Mouse (Mus musculus): ENCODE measurements around the gene Ak9. TPM values are rescaled to one million over a fixed set of nuclear protein-coding genes. Genes with fewer than 3 reads are reported as not detected.

The Ak9 gene
- polyA plus RNA-seq, 1 experiment from 2014 or later: 0.04 TPM

- ATAC-seq (ENCODE audit: insufficient number of reproducible peaks, insufficient read depth, low FRiP score, low TSS enrichment, low read depth): no peak
- no peak overlapping the region for H3K4me2 ChIP-seq
- WGBS: 78% methylated on average over 9 of the region's 9 CpGs
- no peak overlapping the region for H3K27ac ChIP-seq
- H3K4me1 ChIP-seq: no peaks in the 10 kb centered on the region
- H3K9me3 ChIP-seq: peaks cover 10% of the 10 kb centered on the region
- no peak overlapping the region for H3K9ac ChIP-seq
- H3K36me3 ChIP-seq: no peaks in the 10 kb centered on the region
- H3K27me3 ChIP-seq: no peaks in the 10 kb centered on the region
- H3K4me3 ChIP-seq: no peak overlapping the region
Observed at GRCm38 (mm10) chr10:41420496-41421200, 116.9 kb downstream of the Ak9 start.

GRCm38 (mm10) chr10:41423681-41424080 lies 119.9 kb downstream of the Ak9 start:
- H3K4me2 ChIP-seq: no peak overlapping the region
- 82% methylated on average over 2 of the region's 2 CpGs for WGBS

GRCm38 (mm10) chr10:41426368-41426767 lies 122.6 kb downstream of the Ak9 start:
- Histone ChIP-seq H3K4me3 (no peak overlapping the region), H3K9ac (no peak overlapping the region), H3K27me3 (no peaks in the 10 kb centered on the region), H3K27ac (no peak overlapping the region), H3K4me1 (no peaks in the 10 kb centered on the region), H3K9me3 (no peaks in the 10 kb centered on the region), H3K4me2 (no peak overlapping the region), H3K36me3 (no peaks in the 10 kb centered on the region)
- WGBS: 58% methylated on average over 6 of the region's 6 CpGs
- ATAC-seq (ENCODE audit: insufficient number of reproducible peaks, insufficient read depth, low FRiP score, low TSS enrichment, low read depth): no peak

More at GRCm38 (mm10) chr10:41423681-41424080, 119.9 kb downstream of the Ak9 start:
- no peaks in the 10 kb centered on the region for H3K9me3 ChIP-seq
- no peak for ATAC-seq (ENCODE audit: insufficient number of reproducible peaks, insufficient read depth, low FRiP score, low TSS enrichment, low read depth)
- H3K36me3 ChIP-seq: no peaks in the 10 kb centered on the region
- no peak overlapping the region for H3K27ac ChIP-seq
- H3K4me3 ChIP-seq: no peak overlapping the region
- no peak overlapping the region for H3K9ac ChIP-seq
- no peaks in the 10 kb centered on the region for H3K27me3 ChIP-seq
- H3K4me1 ChIP-seq: no peaks in the 10 kb centered on the region

- H3K9me3 ChIP-seq: no peaks in the 10 kb centered on the region
- H3K36me3 ChIP-seq: no peaks in the 10 kb centered on the region
- H3K27me3 ChIP-seq: peaks cover 7% of the 10 kb centered on the region
- no peak overlapping the region for H3K27ac ChIP-seq
- ATAC-seq (ENCODE audit: insufficient number of reproducible peaks, insufficient read depth, low FRiP score, low TSS enrichment, low read depth): no peak
- WGBS: 26% methylated on average over 4 of the region's 4 CpGs
- no peak overlapping the region for H3K4me2 ChIP-seq
- no peak overlapping the region for H3K9ac ChIP-seq
- no peak overlapping the region for H3K4me3 ChIP-seq
- no peaks in the 10 kb centered on the region for H3K4me1 ChIP-seq
Observed at GRCm38 (mm10) chr10:41434624-41435023, 130.8 kb downstream of the Ak9 start.

DNA sequence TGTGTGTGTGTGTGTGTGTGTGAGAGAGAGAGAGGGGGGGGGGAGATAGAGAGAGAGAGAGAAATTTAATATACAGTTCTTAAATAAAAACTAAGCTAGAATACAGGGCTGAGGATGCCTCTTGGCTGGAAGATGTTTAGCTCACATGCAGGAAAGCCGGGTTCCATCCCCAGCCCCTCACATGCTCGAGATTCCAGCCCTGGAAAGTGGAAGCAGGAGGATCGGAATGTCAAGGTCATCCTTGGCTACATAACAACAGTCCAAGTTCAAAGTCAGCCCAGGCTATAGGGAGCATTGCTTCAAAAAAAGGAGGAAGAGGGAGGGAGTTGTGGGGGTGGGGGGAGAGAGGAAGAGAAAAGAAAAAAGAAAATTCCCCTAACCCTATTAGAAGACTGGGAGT lies 131.4 kb downstream of the Ak9 start:
- ATAC-seq (ENCODE audit: insufficient number of reproducible peaks, insufficient read depth, low FRiP score, low TSS enrichment, low read depth): no peak
- Histone ChIP-seq H3K36me3 (no peaks in the 10 kb centered on the region), H3K27me3 (peaks cover 7% of the 10 kb centered on the region), H3K27ac (no peak overlapping the region), H3K4me2 (no peak overlapping the region), H3K9me3 (no peaks in the 10 kb centered on the region), H3K4me3 (no peak overlapping the region), H3K9ac (no peak overlapping the region), H3K4me1 (no peaks in the 10 kb centered on the region)
- WGBS: 32% methylated on average over 3 of the region's 3 CpGs

GRCm38 (mm10) chr10:41448216-41448615 lies 144.4 kb downstream of the Ak9 start:
- Histone ChIP-seq H3K9ac (no peak overlapping the region), H3K36me3 (peaks cover 16% of the 10 kb centered on the region), H3K9me3 (no peaks in the 10 kb centered on the region), H3K27ac (no peak overlapping the region), H3K27me3 (no peaks in the 10 kb centered on the region), H3K4me3 (no peak overlapping the region), H3K4me1 (peaks cover 16% of the 10 kb centered on the region), H3K4me2 (no peak overlapping the region)
- no peak for ATAC-seq (ENCODE audit: insufficient number of reproducible peaks, insufficient read depth, low FRiP score, low TSS enrichment, low read depth)
- 67% methylated on average over 1 of the region's 1 CpGs for WGBS

DNA sequence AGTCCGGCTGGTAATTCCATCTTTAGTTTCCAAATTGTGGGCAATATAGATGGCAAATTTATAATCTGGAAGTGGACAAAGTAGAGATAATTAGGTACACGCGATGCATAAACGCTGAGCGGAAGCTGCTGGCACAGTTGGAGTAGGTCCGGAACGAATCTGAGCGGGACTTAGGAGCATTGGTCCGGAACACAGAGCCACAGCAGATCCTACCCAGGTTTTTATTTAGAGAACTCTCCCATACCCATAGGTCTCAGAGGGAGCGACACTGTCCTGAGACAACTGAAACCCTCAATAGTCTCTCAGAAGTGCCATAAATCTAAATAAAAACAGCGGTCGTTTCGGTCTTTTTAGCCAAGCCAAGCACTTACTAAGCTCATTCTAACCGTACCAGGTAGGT lies 145.9 kb downstream of the Ak9 start:
- Histone ChIP-seq H3K27me3 (no peaks in the 10 kb centered on the region), H3K4me1 (peaks cover 23% of the 10 kb centered on the region), H3K9ac (peak overlapping the region; percentile 72), H3K36me3 (peaks cover 29% of the 10 kb centered on the region), H3K27ac (peak overlapping the region; percentile 85), H3K4me3 (peak overlapping the region; percentile 96), H3K9me3 (no peaks in the 10 kb centered on the region), H3K4me2 (peak overlapping the region; percentile 72)
- ATAC-seq (ENCODE audit: insufficient number of reproducible peaks, insufficient read depth, low FRiP score, low TSS enrichment, low read depth): peak; percentile 65
- WGBS: 10% methylated on average over 14 of the region's 14 CpGs

DNA sequence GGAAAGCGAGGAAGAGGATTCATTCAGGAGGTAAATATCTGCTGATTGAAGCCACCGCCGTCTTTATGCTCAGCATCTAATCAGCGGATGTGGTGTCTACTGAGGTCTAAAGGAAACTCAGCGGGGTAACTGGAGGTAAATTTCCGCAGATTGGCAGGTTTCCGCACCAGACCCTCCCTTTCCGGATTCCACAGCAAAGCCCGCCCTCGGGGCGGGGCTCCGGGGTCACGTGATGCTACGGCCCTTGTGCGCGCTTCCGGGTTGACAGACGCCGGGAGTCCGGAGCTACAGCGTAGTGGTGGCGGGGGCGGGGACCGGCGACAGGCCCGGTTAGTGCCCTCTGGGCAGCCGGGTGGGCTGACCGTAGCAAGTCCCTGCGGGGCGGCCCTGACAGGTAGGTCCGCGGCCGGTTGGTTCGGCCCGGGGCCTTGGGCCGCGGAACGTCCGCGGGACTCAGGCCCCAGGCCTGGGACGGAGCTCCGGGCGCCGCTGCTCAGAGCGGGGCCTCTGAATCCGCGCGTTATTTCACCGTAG lies 146.4 kb downstream of the Ak9 start, which contains the start of gene Zbtb24:
TSS of gene Zbtb24 (plus strand) at position 247 of the 534 bp plus-strand sequence.
- H3K4me3 ChIP-seq: peak within 1 kb of the TSS; percentile 96
- no peaks in the 10 kb centered on the region for H3K9me3 ChIP-seq
- no peaks in the 10 kb centered on the region for H3K27me3 ChIP-seq
- peak within 1 kb of the TSS; percentile 85 for H3K27ac ChIP-seq
- peak within 1 kb of the TSS; percentile 88 for H3K9ac ChIP-seq
- peak; percentile 93 for ATAC-seq (ENCODE audit: insufficient number of reproducible peaks, insufficient read depth, low FRiP score, low TSS enrichment, low read depth)
- peaks cover 23% of the 10 kb centered on the region for H3K4me1 ChIP-seq
- under 1% methylated on average over 49 of the region's 49 CpGs for WGBS
- peaks cover 34% of the 10 kb centered on the region for H3K36me3 ChIP-seq
- H3K4me2 ChIP-seq: peak within 1 kb of the TSS; percentile 72

GRCm38 (mm10) chr10:41450780-41451522 lies 147.2 kb downstream of the Ak9 start:
- Histone ChIP-seq H3K9me3 (no peaks in the 10 kb centered on the region), H3K9ac (peak overlapping the region; percentile 88), H3K4me3 (peak overlapping the region; percentile 96), H3K27ac (no peak overlapping the region), H3K36me3 (peaks cover 41% of the 10 kb centered on the region), H3K4me1 (peaks cover 23% of the 10 kb centered on the region), H3K4me2 (peak overlapping the region; percentile 72), H3K27me3 (no peaks in the 10 kb centered on the region)
- ATAC-seq (ENCODE audit: insufficient number of reproducible peaks, insufficient read depth, low FRiP score, low TSS enrichment, low read depth): no peak
- 55% methylated on average over 18 of the region's 18 CpGs for whole genome bisulfite sequencing

- ATAC-seq (ENCODE audit: insufficient number of reproducible peaks, insufficient read depth, low FRiP score, low TSS enrichment, low read depth): no peak
- no peaks in the 10 kb centered on the region for H3K9me3 ChIP-seq
- no peaks in the 10 kb centered on the region for H3K27me3 ChIP-seq
- H3K9ac ChIP-seq: no peak overlapping the region
- H3K4me1 ChIP-seq: peaks cover 23% of the 10 kb centered on the region
- no peak overlapping the region for H3K4me2 ChIP-seq
- 94% methylated on average over 9 of the region's 9 CpGs for WGBS
- no peak overlapping the region for H3K4me3 ChIP-seq
- H3K36me3 ChIP-seq: peaks cover 48% of the 10 kb centered on the region
- no peak overlapping the region for H3K27ac ChIP-seq
Observed at GRCm38 (mm10) chr10:41451656-41452055, 147.9 kb downstream of the Ak9 start.

DNA sequence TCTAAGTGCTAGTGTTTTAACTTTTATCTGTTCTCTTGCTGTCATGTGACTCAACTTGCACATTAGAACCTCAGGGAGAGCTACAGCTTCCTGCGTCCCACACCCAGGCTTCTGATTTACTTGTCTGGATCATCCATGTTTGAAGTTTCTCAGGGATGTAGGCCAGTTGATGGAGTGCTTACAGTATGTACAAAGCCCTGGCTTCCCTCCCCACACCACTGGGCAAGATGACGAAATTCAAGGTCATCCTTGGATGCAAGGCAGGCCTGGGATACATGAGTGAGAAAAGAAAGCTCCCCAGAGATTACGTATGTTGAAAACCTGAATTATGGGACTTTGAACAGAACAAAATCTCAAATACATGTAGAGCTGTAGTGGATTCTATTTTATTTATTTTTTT lies 149.0 kb downstream of the Ak9 start:
- no peak overlapping the region for H3K4me2 ChIP-seq
- ATAC-seq (ENCODE audit: insufficient number of reproducible peaks, insufficient read depth, low FRiP score, low TSS enrichment, low read depth): no peak
- no peak overlapping the region for H3K9ac ChIP-seq
- peaks cover 57% of the 10 kb centered on the region for H3K36me3 ChIP-seq
- no peaks in the 10 kb centered on the region for H3K9me3 ChIP-seq
- no peak overlapping the region for H3K27ac ChIP-seq
- H3K4me3 ChIP-seq: no peak overlapping the region
- no peaks in the 10 kb centered on the region for H3K27me3 ChIP-seq
- 90% methylated on average over 3 of the region's 3 CpGs for WGBS
- H3K4me1 ChIP-seq: peaks cover 23% of the 10 kb centered on the region

GRCm38 (mm10) chr10:41459990-41460389 lies 156.2 kb downstream of the Ak9 start:
- H3K9me3 ChIP-seq: no peaks in the 10 kb centered on the region
- no peak overlapping the region for H3K4me2 ChIP-seq
- 72% methylated on average over 4 of the region's 4 CpGs for WGBS
- no peak overlapping the region for H3K9ac ChIP-seq
- H3K4me3 ChIP-seq: no peak overlapping the region
- ATAC-seq (ENCODE audit: insufficient number of reproducible peaks, insufficient read depth, low FRiP score, low TSS enrichment, low read depth): no peak
- peaks cover 76% of the 10 kb centered on the region for H3K36me3 ChIP-seq
- no peaks in the 10 kb centered on the region for H3K4me1 ChIP-seq
- H3K27me3 ChIP-seq: no peaks in the 10 kb centered on the region
- H3K27ac ChIP-seq: no peak overlapping the region
